Mouse (Mus musculus): Measurements from ENCODE around the gene Atp6ap1l. TPM values are rescaled to one million over a fixed set of nuclear protein-coding genes. Genes with fewer than 3 reads are reported as not detected.

The Atp6ap1l gene
- polyA plus RNA-seq, 1 experiment from 2014 or later = 0.14 TPM

DNA sequence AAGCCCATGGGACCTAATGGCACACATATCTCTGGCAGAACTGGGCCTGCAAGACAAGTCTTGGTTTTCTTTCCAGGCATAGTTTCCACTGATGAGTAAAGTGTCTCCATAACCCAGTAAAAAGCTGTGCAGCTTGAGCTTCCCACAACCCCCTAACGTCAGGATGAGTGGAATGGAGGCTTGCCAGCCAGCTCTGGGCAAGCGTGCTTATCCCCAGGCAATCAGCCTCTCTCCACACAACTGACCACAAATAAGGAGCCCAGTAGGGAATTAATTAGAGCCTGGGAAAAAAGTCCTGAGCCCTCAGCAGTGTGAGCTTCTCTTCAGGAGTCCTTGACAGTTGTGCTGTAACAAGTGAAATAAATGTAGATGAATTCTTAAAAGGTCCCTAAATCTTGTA is 9.1 kb downstream of the Atp6ap1l start:
- H3K27ac ChIP-seq (ENCODE audit: low read length) = no peak overlapping the region
- no peaks in the 10 kb centered on the region for H3K4me1 ChIP-seq (replicated peaks; ENCODE audit: control insufficient read depth, insufficient read depth, low read length)
- H3K36me3 ChIP-seq (ENCODE audit: control insufficient read depth, insufficient read depth, low read length) = no peaks in the 10 kb centered on the region
- H3K27me3 ChIP-seq (ENCODE audit: control insufficient read depth, insufficient read depth, low read depth, low read length) = no peaks in the 10 kb centered on the region
- H3K9me3 ChIP-seq (ENCODE audit: control insufficient read depth, low read length) = no peaks in the 10 kb centered on the region
- H3K4me2 ChIP-seq (ENCODE audit: low read depth, low read length) = no peak overlapping the region
- H3K4me3 ChIP-seq (ENCODE audit: low read length) = no peak overlapping the region
- 29% methylated on average over 2 of the region's 2 CpGs for WGBS
- no peak overlapping the region for H3K9ac ChIP-seq (ENCODE audit: low read length)
- ATAC-seq (ENCODE audit: low read depth) = no peak

DNA sequence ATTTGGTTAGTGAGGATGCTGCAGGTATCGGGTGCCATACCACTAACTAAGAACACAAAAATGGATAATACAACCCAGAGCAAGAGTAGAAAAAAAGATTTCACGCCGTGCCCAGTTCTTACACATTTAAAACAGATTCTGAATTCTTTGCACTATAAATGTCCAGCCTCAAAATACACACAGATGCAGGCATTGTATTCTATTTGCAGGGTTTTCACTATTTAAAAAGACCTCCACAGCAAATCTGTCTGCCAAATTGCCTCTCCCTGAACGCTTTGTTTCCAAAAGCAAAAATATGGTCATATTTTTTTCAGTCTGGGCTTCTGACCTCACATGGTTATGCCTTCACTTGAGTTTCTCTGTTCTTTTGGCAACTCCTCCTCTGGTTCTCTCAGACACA is 10.3 kb downstream of the Atp6ap1l start:
- no peaks in the 10 kb centered on the region for H3K27me3 ChIP-seq (ENCODE audit: control insufficient read depth, insufficient read depth, low read depth, low read length)
- no peaks in the 10 kb centered on the region for H3K9me3 ChIP-seq (ENCODE audit: control insufficient read depth, low read length)
- H3K27ac ChIP-seq (ENCODE audit: low read length) = no peak overlapping the region
- no peaks in the 10 kb centered on the region for H3K4me1 ChIP-seq (replicated peaks; ENCODE audit: control insufficient read depth, insufficient read depth, low read length)
- no peak overlapping the region for H3K4me3 ChIP-seq (ENCODE audit: low read length)
- no peak overlapping the region for H3K9ac ChIP-seq (ENCODE audit: low read length)
- no peak overlapping the region for H3K4me2 ChIP-seq (ENCODE audit: low read depth, low read length)
- WGBS = 84% methylated on average over 4 of the region's 4 CpGs
- H3K36me3 ChIP-seq (ENCODE audit: control insufficient read depth, insufficient read depth, low read length) = no peaks in the 10 kb centered on the region
- no peak for ATAC-seq (ENCODE audit: low read depth)

DNA sequence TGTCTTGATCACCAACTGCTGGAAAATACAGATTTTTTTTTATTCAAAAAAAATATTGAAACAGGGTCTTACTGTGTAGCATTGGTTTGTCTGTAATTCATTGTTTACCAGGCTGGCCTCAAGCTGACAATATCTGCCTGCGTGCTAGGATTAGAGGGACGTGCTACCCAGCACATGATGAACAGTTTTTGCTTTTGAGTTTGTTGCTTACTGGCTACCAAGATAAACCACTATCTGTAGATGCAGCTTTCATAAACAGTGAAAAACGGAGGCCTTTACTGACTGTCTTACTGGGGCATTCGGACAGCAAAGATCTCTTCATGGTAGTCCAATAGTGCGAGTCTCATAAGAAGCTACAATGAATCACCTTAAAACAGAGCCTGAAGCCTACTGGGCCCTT is 15.0 kb downstream of the Atp6ap1l start:
- WGBS = 84% methylated on average over 5 of the region's 5 CpGs
- no peak overlapping the region for H3K4me3 ChIP-seq (ENCODE audit: low read length)
- no peak overlapping the region for H3K27ac ChIP-seq (ENCODE audit: low read length)
- peaks cover 8% of the 10 kb centered on the region for H3K4me1 ChIP-seq (replicated peaks; ENCODE audit: control insufficient read depth, insufficient read depth, low read length)
- ATAC-seq (ENCODE audit: low read depth) = no peak
- H3K36me3 ChIP-seq (ENCODE audit: control insufficient read depth, insufficient read depth, low read length) = no peaks in the 10 kb centered on the region
- no peak overlapping the region for H3K9ac ChIP-seq (ENCODE audit: low read length)
- no peaks in the 10 kb centered on the region for H3K27me3 ChIP-seq (ENCODE audit: control insufficient read depth, insufficient read depth, low read depth, low read length)
- no peaks in the 10 kb centered on the region for H3K9me3 ChIP-seq (ENCODE audit: control insufficient read depth, low read length)
- no peak overlapping the region for H3K4me2 ChIP-seq (ENCODE audit: low read depth, low read length)

- H3K36me3 ChIP-seq (ENCODE audit: control insufficient read depth, insufficient read depth, low read length) = no peaks in the 10 kb centered on the region
- no peak overlapping the region for H3K27ac ChIP-seq (ENCODE audit: low read length)
- H3K9me3 ChIP-seq (ENCODE audit: control insufficient read depth, low read length) = no peaks in the 10 kb centered on the region
- peak; percentile 76 for ATAC-seq (ENCODE audit: low read depth)
- H3K27me3 ChIP-seq (ENCODE audit: control insufficient read depth, insufficient read depth, low read depth, low read length) = no peaks in the 10 kb centered on the region
- H3K4me3 ChIP-seq (ENCODE audit: low read length) = peak overlapping the region; percentile 46
- no peak overlapping the region for H3K9ac ChIP-seq (ENCODE audit: low read length)
- peak overlapping the region; percentile 70 for H3K4me2 ChIP-seq (ENCODE audit: low read depth, low read length)
- H3K4me1 ChIP-seq (replicated peaks; ENCODE audit: control insufficient read depth, insufficient read depth, low read length) = peaks cover 9% of the 10 kb centered on the region
- under 1% methylated on average over 18 of the region's 18 CpGs for WGBS
Observed at GRCm38 (mm10) chr13:90886568-90886983, 18.6 kb downstream of the Atp6ap1l start.

DNA sequence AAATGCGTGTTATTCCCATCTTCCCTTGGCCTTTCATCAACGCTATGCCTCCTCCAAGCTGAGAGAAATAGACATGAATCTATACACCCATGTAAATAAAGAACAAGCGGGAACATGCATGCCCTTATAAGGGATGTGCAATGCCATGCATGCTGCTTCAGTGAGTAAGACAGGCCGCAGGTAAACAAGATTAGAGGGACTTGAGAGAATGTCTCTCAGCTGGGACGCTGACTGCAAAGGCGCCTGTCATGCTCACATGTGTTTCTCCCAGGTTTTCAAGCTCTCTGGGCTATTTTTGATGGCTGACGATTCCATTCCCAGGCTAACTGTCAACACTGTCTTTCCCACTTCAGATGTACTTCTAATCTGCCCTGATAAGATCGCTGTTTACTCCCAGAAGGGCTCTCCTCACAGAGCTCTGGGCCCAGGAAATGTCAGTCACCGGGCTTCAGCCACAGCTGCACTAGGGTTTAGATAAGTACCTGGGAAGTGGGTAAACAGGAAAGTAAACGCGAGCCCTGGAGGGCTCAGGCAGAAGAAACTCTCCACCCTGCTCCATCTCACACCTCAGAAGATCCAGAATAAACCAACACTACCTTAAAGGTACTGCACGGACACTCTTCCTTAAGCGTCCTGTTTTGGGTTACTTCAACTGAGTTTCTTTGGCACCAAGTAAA is 19.2 kb downstream of the Atp6ap1l start:
- H3K4me3 ChIP-seq (ENCODE audit: low read length) = peak overlapping the region; percentile 46
- H3K9me3 ChIP-seq (ENCODE audit: control insufficient read depth, low read length) = no peaks in the 10 kb centered on the region
- ATAC-seq (ENCODE audit: low read depth) = peak; percentile 64
- no peaks in the 10 kb centered on the region for H3K27me3 ChIP-seq (ENCODE audit: control insufficient read depth, insufficient read depth, low read depth, low read length)
- H3K4me2 ChIP-seq (ENCODE audit: low read depth, low read length) = peak overlapping the region; percentile 70
- no peak overlapping the region for H3K27ac ChIP-seq (ENCODE audit: low read length)
- peaks cover 9% of the 10 kb centered on the region for H3K4me1 ChIP-seq (replicated peaks; ENCODE audit: control insufficient read depth, insufficient read depth, low read length)
- H3K36me3 ChIP-seq (ENCODE audit: control insufficient read depth, insufficient read depth, low read length) = no peaks in the 10 kb centered on the region
- WGBS = 24% methylated on average over 13 of the region's 13 CpGs
- no peak overlapping the region for H3K9ac ChIP-seq (ENCODE audit: low read length)

- no peaks in the 10 kb centered on the region for H3K9me3 ChIP-seq (ENCODE audit: control insufficient read depth, low read length)
- H3K9ac ChIP-seq (ENCODE audit: low read length) = no peak overlapping the region
- 60% methylated on average over 1 of the region's 1 CpGs for WGBS
- H3K4me3 ChIP-seq (ENCODE audit: low read length) = no peak overlapping the region
- H3K4me2 ChIP-seq (ENCODE audit: low read depth, low read length) = no peak overlapping the region
- no peaks in the 10 kb centered on the region for H3K36me3 ChIP-seq (ENCODE audit: control insufficient read depth, insufficient read depth, low read length)
- no peak overlapping the region for H3K27ac ChIP-seq (ENCODE audit: low read length)
- H3K4me1 ChIP-seq (replicated peaks; ENCODE audit: control insufficient read depth, insufficient read depth, low read length) = peaks cover 9% of the 10 kb centered on the region
- ATAC-seq (ENCODE audit: low read depth) = no peak
- H3K27me3 ChIP-seq (ENCODE audit: control insufficient read depth, insufficient read depth, low read depth, low read length) = no peaks in the 10 kb centered on the region
Observed at GRCm38 (mm10) chr13:90881727-90882429, 23.3 kb downstream of the Atp6ap1l start.

- no peak overlapping the region for H3K27ac ChIP-seq (ENCODE audit: low read length)
- H3K4me3 ChIP-seq (ENCODE audit: low read length) = no peak overlapping the region
- H3K9me3 ChIP-seq (ENCODE audit: control insufficient read depth, low read length) = no peaks in the 10 kb centered on the region
- no peaks in the 10 kb centered on the region for H3K4me1 ChIP-seq (replicated peaks; ENCODE audit: control insufficient read depth, insufficient read depth, low read length)
- no peak for ATAC-seq (ENCODE audit: low read depth)
- WGBS = 44% methylated on average over 4 of the region's 4 CpGs
- H3K4me2 ChIP-seq (ENCODE audit: low read depth, low read length) = no peak overlapping the region
- H3K9ac ChIP-seq (ENCODE audit: low read length) = no peak overlapping the region
- H3K36me3 ChIP-seq (ENCODE audit: control insufficient read depth, insufficient read depth, low read length) = no peaks in the 10 kb centered on the region
- no peaks in the 10 kb centered on the region for H3K27me3 ChIP-seq (ENCODE audit: control insufficient read depth, insufficient read depth, low read depth, low read length)
Observed at GRCm38 (mm10) chr13:90871579-90871978, 33.6 kb downstream of the Atp6ap1l start.

DNA sequence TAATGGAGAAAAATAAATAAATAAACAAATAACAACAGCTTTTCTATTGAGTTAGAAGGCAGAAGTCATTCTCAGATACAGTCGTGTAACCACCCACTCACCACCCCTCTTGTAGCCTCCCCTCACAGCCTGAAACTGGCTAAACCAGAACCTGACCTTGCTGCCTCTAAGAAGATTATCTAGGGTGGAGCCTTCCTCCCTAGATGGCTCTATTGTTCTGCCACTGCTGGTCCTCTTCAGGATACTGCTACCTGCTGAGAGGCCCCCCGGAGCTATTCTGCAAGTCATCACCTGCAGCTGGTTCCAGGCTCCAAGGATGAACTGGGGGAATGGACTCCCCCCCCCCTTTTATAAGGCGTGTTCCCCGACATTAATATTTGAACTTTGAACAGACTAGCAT is 36.0 kb downstream of the Atp6ap1l start:
- ATAC-seq (ENCODE audit: low read depth) = no peak
- Histone ChIP-seq H3K4me2 (ENCODE audit: low read depth, low read length) (no peak overlapping the region), H3K27me3 (ENCODE audit: control insufficient read depth, insufficient read depth, low read depth, low read length) (no peaks in the 10 kb centered on the region), H3K9me3 (ENCODE audit: control insufficient read depth, low read length) (no peaks in the 10 kb centered on the region), H3K9ac (ENCODE audit: low read length) (no peak overlapping the region), H3K4me1 (replicated peaks; ENCODE audit: control insufficient read depth, insufficient read depth, low read length) (no peaks in the 10 kb centered on the region), H3K4me3 (ENCODE audit: low read length) (no peak overlapping the region), H3K27ac (ENCODE audit: low read length) (no peak overlapping the region), H3K36me3 (ENCODE audit: control insufficient read depth, insufficient read depth, low read length) (no peaks in the 10 kb centered on the region)
- 25% methylated on average over 4 of the region's 4 CpGs for WGBS

GRCm38 (mm10) chr13:90862138-90862537 is 43.0 kb downstream of the Atp6ap1l start:
- H3K9me3 ChIP-seq (ENCODE audit: control insufficient read depth, low read length) = no peaks in the 10 kb centered on the region
- no peak overlapping the region for H3K27ac ChIP-seq (ENCODE audit: low read length)
- no peak overlapping the region for H3K9ac ChIP-seq (ENCODE audit: low read length)
- no peaks in the 10 kb centered on the region for H3K27me3 ChIP-seq (ENCODE audit: control insufficient read depth, insufficient read depth, low read depth, low read length)
- no peaks in the 10 kb centered on the region for H3K4me1 ChIP-seq (replicated peaks; ENCODE audit: control insufficient read depth, insufficient read depth, low read length)
- H3K4me3 ChIP-seq (ENCODE audit: low read length) = no peak overlapping the region
- no peak overlapping the region for H3K4me2 ChIP-seq (ENCODE audit: low read depth, low read length)
- WGBS = 28% methylated on average over 3 of the region's 3 CpGs
- ATAC-seq (ENCODE audit: low read depth) = no peak
- H3K36me3 ChIP-seq (ENCODE audit: control insufficient read depth, insufficient read depth, low read length) = no peaks in the 10 kb centered on the region

Measured in lung, embryonic 16.5 days (tissue).